Mouse (Mus musculus) cerebral cortex, adult 2 months (tissue): ENCODE results near the gene Ttc7b.

ENCODE experiments used
- WGBS: fragments of 180-500 bp; shearing (Covaris S2); methylation state at CpG from one replicate; pipeline ENCODE4 v1.1.7; 2018; 5-methylcytosine and 5-hydroxymethylcytosine counted together

The Ttc7b gene

DNA sequence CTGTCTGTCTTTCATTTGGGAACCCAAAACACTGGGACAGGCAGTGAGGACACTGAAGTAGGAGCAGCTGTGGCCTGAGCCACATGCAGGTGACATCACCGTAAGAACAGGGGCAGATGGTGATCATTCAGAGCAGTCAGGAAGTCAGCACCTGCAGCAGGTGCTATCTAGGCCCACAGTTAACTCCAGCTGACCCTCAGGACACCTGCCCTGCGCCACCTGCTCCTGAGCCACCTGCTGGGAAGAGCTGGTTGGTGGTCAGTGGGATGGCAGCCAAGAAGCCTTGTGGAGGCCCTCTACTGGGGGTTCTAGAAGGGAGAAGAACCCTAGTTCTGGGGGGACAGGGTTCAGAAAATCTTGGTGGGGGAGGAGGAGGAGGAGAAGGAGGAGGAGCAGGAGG lies 216.3 kb downstream of the Ttc7b start:
- WGBS: 93% methylated on average over 2 of the region's 2 CpGs

DNA sequence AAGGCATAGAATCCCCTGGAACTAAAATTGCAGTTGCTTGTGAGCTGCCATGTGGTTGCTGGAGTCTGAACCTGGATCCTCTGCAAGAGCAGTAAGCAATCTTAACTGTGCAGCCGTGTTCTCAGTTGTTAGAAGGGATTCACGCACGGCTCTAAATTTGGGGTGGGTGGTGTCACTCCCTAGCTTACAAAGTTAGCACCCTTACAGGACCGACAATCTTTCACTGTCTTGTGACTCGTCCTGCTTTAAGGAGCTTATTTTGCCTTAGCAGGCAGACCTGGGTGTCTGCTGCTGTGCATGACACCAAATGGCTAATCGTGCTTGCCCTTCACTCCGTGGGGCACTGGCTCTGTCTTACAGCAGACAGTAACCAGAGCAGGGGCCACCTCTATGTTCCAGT lies 217.5 kb downstream of the Ttc7b start:
- WGBS: 54% methylated on average over 7 of the region's 7 CpGs

DNA sequence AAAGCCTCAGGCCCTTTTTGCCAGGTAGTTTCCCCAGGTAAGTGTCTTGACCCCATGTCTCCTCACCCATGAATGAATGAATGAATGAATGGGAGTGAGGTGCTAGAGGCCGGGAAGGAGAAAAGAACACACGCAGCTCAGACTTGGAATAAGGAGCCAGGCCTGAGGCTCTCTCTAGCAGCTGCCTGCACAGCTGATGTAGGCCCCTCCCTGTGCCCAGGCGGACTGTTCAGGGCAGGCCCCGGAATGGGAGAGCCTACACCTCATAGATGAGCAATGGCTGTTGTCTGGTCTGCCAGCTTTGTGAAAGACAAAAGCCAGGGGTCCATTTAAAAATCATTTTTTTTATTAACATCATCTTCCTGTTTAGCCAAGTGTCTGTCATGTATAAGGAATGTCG lies 220.2 kb downstream of the Ttc7b start:
- 87% methylated on average over 5 of the region's 5 CpGs for WGBS

DNA sequence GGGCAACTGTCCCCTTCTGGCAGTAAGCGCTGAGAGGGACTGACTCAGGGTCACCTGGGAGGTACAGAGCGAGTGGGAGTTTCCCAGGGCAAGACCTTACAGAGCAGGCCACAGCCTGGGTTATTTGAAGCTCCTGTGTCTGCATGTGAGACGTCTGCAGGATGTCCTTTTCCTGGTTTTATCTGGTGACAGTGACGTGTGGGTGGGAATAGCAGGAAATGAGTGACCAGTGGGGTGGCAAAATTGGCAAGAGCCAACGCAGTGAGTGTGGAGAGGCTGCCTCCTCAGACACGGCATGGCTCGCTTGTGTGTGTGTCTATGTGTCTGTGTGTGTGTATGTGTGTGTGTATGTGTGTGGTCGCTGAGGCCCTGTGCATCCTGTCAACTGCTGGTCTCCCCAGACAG lies 221.3 kb downstream of the Ttc7b start:
- 68% methylated on average over 8 of the region's 8 CpGs for WGBS

DNA sequence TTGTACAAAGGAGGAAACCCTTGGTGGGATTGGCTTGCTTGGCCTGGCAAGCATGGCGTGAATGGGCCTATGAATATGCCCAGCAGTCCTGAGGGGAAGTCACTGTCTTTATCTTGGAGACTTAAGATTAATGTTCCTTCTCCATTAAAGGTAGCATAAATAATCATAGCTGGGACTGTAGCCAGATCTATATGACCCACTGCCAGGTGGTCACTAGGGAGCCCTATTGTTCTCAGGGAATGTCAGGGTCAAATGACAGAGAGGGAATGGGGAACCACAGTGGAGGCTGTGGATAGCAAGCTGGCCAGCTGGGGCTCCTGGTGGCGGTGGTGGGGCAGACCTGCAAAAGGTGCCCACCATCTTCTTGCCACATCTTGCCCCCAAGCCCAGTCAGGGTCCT lies 221.8 kb downstream of the Ttc7b start:
- 88% methylated on average over 2 of the region's 2 CpGs for WGBS

DNA sequence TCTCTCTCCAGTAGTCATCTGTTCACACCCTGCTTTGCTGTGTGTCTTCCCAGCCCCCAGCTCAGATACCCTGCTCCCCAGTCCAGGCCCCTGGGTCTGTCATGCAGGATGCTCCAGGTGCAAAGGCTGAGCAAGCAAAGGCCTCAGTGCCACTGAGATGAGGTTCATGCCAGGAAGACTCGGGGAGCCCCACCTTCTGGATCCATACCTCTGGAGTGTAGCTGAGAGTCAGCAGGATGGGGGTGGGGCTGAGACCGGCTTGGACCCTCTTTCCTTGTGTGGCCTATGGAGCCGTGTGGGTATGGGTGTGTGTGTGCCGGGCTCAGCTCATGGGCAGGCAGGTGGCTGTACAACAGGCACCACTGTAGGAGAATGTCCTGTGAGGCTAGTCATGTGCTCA lies 222.7 kb downstream of the Ttc7b start:
- WGBS: 60% methylated on average over 4 of the region's 4 CpGs

DNA sequence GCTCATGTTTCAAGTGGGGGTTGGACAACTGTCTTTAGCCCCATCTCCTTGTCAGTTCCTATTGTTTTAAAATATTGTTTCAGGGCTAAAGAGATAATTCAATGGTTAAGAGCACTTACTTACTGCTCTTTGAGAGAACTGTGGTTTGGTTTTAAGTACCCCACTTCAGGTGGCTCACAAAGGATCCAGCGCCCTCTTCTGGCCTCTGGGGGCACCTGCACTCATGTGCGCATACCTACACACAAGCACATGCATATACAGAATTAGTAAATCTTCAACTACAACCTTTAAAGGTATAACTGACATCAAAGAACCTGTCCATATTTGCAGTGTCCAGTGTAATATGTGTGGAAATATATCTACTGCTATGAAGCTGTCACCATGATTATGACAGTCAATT lies 226.2 kb downstream of the Ttc7b start:
- 88% methylated on average over 2 of the region's 2 CpGs for WGBS

DNA sequence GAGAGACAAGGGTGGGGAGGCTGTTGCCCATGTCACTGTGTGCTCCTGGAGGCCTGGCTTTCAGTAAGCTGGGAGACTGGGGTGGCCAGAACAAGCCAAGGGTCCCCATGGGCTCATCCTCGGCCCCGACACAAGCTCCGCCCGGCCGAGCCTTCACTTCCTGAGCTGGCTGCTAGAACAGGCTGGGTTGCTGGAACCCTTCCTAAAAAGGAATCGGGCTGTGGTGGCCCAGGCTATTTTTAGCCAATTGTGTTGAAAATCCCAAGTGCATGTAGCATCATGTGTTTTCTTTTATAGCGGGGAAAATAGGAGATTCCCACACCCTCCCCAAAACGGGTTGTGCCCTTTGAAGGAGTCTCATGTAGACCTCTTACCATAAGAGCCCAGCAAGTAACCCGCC lies 226.7 kb downstream of the Ttc7b start:
- WGBS: 38% methylated on average over 9 of the region's 9 CpGs

DNA sequence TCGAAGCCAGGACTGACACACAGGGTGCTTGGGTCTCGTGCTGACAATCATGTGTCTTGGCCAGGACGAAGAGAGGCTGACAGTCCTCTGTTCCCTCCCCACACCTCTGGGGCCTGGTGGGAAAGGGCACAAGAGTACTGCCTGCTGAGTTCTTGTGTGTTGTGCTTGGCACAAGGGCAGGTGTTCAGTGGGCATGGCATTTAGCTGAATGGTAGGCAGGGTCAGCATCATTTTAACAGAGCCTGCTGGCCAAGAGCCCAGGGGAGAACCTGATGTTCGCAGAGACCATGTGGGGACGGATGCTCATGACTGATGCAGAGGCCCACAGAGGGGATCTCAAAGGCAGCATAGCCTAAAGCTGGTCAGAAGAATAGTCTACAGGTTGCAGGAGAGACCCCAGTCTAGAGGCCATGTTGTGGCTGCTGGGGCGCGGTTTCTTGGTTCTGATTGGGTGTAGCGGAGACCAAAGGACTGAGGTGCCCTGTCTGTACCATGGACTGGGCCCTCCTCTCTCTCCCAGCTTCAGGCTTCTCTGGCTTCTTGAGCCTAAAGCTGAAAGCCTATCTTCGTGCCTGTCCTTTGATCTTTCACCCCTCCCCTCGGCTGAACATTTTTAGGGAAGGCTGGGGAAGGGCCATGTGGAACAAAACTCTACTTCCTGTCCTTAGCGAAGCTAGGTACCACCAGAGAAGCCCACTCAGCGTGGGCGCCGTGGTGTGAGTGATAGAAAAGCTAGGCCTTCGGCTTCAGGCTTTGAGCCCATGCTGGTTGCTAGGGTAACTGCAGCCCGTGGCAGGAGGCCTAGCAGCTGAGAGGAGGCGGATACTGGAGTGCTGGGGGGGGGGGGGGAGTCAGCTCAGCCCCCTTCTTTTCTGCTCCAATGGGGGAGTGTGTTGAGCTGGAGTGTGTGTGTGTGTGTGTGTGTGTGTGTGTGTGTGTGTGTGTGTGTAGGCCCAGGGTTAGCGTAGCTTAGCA lies 229.6 kb downstream of the Ttc7b start:
- 30% methylated on average over 18 of the region's 18 CpGs for WGBS

DNA sequence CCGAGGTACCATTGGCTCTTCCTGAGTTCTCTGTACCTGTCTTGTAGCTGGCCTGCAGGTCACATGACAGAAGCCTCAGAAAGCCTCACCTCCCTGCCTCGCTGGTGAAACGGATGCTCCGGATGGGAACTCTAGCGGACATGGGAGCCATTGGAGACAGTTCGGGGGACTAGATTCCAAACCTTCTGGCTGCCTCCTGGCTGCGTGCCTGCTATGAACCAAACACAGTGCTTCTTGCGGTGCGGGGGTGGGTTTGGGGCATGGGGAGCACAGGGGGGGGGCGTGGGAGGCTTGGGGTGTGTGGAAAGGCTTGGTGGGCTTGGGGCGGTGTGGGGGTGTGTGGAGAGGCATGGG lies 230.5 kb downstream of the Ttc7b start:
- WGBS: 23% methylated on average over 11 of the region's 11 CpGs

DNA sequence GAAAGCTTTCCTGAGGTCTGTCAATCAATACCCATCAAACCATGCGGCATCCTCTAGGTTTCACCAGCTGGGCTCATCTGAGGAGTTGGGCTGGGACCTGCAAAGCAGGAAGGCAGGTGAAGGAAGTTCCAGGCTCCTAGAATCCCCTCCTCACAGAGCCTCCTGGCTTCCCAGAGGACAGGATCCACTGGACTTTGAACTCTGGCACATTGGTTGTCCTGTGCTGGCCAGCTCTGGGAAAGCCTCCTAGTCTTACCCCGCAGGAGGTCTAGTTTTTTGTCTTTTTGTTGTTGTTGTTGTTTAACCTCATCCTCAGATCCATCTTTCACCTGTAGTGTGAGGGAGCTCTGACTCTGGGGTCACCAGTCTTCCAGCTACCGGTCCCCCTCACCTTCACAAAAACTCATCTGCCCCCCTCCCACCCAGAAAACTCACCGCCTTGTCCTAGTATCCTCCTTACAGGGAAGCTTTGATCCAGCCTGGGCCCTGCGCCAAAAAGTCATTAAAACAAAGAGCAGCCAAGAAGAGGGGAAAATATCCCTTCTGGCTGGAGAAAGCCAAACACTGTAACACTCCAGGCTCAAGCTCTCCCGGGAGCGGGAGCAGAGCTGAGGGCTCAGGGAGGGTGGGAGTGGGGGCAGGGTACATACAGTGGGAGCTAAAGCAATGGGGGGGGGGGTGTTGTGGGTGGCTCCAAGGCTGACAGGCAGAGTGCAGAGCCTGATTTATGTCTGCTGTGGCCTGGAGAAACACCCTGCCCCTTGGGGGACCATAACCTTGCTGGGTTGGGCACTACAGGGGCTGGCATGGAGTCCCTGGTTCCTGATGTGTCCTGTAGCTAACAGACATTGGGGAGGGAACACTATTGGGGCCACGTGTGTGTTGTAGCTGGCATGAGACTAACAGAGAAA lies 231.1 kb downstream of the Ttc7b start:
- 22% methylated on average over 8 of the region's 8 CpGs for WGBS

DNA sequence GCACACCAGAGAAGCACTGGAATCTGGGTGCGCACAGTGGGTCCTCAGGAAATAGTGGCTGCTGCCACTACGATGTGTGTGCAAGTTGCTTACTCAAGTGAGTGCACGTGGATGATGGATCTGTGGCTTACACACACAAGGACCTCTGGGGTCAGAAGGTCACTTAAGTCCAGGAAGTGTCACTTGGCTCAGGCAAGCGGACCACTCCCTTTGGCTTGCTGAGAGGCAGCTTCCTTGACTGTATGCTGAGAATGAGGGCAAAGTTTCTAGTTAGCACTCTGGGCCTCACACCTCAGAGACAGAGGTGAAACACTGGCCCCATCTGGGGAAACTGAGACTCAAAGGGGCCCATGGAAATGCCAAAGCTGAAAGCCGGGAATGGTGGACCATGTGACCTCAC lies 232.6 kb downstream of the Ttc7b start:
- 87% methylated on average over 5 of the region's 5 CpGs for WGBS

DNA sequence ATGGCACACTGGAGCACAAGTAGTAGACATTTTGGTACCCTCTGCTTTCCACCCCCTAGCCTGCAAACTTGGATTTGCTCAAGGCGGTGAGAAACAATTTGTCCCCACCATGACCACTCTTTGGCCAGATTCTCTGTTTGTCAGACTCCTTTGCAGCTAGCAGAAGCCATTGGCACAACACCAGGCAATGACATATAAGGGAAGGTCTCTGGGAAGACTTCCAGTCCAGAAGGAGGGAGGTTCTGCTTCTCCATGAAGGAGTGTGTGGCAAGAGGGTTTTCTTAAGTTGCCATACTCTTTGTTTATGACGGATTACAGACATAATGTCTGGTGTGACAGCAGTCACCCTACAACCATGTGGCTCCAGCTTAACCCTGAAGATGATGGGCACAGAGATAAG lies 233.1 kb downstream of the Ttc7b start:
- 67% methylated on average over 2 of the region's 2 CpGs for WGBS

DNA sequence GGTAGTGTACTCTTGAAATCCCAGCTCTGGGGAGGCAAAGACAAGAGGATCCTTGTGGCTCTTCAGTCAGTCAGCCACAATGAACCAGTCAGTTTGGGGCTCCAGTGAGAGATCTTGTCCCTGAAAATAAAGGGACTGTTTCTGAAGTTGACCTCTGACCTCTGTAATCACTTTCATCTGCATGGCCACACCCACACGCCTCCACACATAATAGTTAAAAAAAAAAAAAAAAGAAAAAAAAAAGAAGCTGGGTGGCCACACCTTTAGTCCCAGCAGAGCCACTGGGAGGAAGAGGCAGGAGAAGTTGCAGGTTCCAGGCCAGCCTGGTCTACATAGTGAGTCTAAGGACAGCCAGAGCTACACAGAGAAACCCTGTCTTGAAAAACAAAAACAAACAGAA lies 237.3 kb downstream of the Ttc7b start:
- 81% methylated on average over 1 of the region's 1 CpGs for WGBS

DNA sequence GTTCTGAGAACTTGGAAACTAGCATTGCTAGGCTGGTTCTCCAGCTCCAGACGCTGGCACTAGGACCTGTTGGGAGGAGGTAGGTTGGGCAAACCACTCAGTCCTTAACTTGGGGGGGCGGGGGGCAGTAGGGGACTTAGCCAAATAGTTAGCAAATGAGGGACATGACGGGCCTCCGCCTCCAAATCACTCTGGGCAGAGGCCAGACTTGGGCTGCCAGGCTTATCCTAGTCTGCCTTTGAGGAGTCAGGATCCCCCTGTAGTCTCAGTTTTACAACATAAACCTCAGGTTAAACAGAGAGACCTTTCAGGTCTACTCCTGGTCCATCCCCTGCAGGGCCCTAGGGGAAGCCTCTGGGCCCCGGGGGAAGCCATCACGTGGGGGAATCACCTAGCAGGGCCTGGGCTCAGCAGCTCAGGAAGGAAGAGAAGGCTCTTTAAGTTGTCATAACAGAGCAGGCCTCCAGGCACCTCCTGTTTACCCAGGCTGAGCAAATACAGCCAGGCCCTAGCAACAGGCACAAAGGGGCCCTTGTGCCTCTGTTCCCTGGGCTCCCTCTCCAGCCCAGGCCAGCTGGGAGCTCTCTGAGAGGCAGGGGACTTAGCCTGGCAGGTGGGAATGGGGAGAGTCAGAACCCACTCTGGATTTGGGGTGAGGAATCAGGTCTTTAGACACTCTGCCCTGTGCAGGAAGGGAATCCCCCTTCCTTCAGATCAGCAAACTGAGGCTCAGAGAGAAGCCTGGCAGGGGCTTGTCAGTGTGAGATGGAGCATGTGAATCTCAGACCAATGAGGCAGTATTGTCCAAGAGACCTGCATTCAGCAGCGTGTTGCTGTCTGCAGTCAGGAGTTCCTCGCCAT lies 238.4 kb downstream of the Ttc7b start:
- 52% methylated on average over 8 of the region's 8 CpGs for WGBS

DNA sequence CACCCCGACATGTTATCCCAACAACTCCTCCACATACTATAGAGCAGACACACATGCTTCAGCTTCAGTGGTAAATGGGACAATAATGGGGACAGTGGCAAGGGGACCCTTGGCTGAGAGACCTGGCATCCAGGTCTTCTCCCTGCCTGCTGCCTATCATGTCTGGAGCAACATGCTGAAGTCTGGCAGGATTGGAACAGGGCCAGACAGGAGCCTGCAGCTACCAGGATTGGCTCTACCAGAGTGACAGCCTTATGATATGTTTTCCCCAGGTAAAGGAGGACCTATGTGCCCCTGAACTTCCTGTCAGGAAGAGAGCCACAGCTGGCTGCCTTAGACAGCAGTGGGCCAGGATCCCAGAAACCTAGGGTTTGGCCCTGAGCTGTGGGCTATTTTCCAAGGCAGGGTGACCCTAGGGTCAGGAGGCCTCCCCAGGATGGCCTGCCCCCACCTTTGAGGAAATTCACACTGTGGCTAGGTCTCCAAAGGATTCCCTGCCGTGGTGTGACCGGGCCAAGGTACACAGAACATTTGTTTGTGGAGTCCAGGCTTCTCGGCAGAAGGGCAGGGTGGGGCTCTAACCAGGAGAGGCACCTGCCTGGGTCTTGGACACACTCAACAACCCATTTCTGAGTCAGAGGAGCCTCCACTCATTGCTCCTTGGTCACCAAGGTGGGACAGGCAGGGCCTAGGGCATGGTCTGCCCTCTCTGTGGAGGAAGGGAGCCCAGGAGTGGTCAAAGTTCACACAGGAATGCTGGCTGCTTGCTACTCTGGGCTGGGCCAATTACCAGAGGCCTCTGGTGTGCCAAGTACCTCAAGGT lies 239.4 kb downstream of the Ttc7b start:
- WGBS: 82% methylated on average over 4 of the region's 4 CpGs

DNA sequence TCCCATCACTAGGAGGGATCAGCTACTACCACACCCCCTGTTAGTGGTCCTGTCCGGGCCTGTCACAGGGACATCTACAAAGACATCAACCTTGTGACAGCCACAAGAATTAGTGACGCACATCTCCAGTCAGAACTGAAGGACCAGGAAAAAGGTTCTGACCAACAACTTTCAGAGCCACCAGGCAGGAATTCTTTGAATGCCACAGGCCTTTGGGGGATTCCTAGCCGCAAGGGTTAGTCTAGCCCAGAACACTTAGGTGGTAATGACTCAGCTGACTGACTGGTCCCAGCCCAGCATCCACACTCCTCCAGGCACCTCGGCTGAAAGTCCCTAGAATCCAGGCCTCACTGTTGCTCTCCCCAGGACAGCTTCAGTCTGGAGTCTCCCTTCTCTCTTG lies 240.7 kb downstream of the Ttc7b start:
- 83% methylated on average over 4 of the region's 4 CpGs for WGBS

DNA sequence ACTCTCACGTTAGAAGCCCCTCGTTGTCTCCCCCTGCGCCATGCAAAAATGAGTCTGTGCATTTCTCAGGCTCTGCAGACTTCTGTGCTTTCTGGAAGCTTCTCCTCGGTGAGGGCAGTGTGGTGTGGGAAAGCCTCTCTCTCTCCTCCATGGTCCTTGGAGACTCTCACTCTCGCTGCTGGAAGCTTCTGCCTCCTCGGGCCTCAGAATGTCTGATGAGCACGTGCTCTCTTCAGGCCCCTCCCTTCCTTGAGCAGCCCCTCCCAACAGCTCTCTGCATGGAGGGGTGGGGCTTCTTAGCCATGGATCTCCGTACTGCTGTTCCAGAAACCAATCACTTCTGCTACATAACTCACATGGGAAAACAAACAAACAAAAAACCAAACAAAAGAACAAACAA lies 242.3 kb downstream of the Ttc7b start:
- 40% methylated on average over 8 of the region's 8 CpGs for WGBS

DNA sequence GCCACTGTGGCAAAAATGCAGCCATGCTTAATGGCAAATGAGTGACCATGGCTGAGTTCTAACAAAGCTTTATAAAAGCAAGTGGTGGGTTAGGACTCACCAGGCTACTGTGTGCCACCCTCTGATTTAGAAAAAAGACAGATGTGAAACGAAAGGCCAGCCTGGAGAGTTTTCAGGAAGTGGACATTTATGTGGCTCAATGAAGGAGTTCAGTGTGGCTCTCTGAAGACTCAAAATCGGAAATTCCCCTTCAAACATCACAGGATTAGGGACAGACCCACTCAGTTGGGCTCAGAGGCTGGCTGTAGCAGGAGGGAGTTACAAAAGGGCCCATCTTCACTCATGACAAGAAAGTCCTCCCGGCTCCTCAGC lies 243.1 kb downstream of the Ttc7b start:
- 78% methylated on average over 3 of the region's 3 CpGs for WGBS

DNA sequence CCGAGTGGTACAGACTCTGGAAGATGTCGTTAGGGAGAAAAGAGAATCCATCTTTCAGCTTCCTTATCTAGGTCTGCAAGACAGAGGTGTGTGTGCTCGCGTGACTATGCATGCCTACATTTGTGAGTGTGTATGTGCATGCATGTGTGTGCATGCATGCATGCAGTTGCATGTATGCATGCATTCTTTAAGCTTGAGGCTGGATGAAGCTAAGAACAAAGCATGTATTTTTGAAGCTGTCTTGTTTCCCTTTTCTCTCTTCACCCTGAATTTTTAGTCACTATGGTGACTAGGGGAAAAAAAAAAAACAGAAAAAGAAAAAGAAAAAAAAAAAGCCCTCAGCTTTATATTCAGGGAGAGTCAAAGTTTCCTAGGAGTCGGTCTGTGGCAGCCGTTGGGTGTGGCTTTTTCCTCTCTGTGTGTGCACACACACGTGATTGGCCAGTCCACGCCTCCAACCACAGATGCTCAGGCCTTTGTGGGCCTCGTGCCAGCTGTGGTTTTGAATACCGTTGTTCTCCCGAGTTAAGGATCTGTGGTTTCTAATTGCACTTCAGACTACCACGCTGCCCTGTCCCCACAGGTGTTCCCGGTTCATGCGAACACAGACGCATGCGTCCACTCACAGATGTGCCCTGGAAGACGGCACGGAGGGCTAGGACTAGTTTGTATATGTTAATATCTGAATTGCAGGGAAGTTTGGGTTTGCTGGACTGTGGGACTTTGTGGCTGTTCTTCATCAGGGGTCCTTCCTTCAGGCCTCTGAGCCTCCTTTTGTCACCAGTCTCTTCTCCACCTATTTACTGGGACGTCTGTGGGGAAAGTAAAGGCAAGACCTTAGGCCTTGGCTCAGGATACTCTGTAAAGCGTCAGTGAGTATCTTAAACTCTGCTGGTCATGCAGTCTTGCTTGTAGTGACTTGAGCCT lies 243.8 kb downstream of the Ttc7b start:
- WGBS: 19% methylated on average over 20 of the region's 20 CpGs
